Mouse (Mus musculus): ENCODE results near the gene Zfc3h1.

DNA sequence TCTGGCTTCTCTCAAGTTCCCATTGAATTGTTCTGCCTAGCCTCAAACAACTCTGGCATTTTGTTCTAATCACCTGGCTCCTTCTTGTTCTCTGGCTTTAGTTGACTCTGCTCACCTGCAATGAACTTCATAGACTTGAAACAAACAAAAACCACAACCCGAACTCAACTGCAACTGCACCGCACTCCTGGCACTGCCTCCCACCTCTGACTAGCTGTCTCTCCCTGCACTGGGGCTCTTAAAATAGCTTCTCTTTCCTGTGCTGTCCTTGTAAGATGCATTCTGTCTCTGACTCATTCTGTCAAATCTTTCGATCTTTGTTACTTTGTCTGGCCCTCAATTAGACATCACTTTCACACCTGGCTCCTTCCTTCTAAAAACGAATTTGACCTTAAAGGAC is 21.6 kb upstream of the Zfc3h1 start:
- no peak for TF ChIP-seq ZNF384 (IDR thresholded peaks at IDR 0.05; ENCODE audit: low read depth, low read length)
- TF ChIP-seq HCFC1 (IDR thresholded peaks at IDR 0.05; ENCODE audit: borderline replicate concordance, insufficient read depth, low read length): no peak
- no peak for TF ChIP-seq CHD2 (IDR thresholded peaks at IDR 0.05; ENCODE audit: low read depth, low read length)
- TF ChIP-seq ZC3H11A (IDR thresholded peaks at IDR 0.05; ENCODE audit: borderline replicate concordance, low read depth, low read length): no peak
